ENCODE assay signal across 27 mouse cellular contexts in genomic region chr3:99797791-99798190, GRCm38 (mm10).
"Had no signal": no experiment of that assay in that cellular context is flagged by ENCODE, and none has a peak within 500 bp of the region (broad histone marks: within the 10 kb centered on the region; RNA-seq: fewer than 3 reads in every experiment).

No protein-coding gene starts in this region.

- H3K4me2 ChIP-seq: heart, embryonic 11.5 days; heart, embryonic 13.5 days; heart, embryonic 15.5 days; hindbrain, embryonic 12.5 days; hindbrain, embryonic 14.5 days; intestine, embryonic 15.5 days; limb, embryonic 12.5 days; liver, embryonic 11.5 days; liver, embryonic 13.5 days; liver, embryonic 15.5 days had no signal

- H3K36me3 ChIP-seq: heart, embryonic 13.5 days; heart, embryonic 15.5 days; hindbrain, embryonic 10.5 days; hindbrain, embryonic 12.5 days; intestine, embryonic 15.5 days; limb, embryonic 12.5 days; liver, embryonic 13.5 days; liver, embryonic 15.5 days had no signal

- H3K4me1 ChIP-seq: hindbrain, embryonic 10.5 days; hindbrain, embryonic 12.5 days; intestine, embryonic 15.5 days; limb, embryonic 12.5 days; liver, embryonic 13.5 days; liver, embryonic 15.5 days had no signal

- H3K9ac ChIP-seq: heart, embryonic 13.5 days; heart, embryonic 15.5 days; hindbrain, embryonic 12.5 days; hindbrain, embryonic 14.5 days; intestine, embryonic 15.5 days; limb, embryonic 12.5 days; liver, embryonic 13.5 days; liver, embryonic 15.5 days; liver, postnatal 0 days had no signal

- H3K27me3 ChIP-seq: heart, embryonic 13.5 days; heart, embryonic 15.5 days; hindbrain, embryonic 12.5 days; intestine, embryonic 15.5 days; limb, embryonic 12.5 days; liver, embryonic 13.5 days; liver, embryonic 15.5 days had no signal

- DNase-seq: gastrocnemius, adult 2 months; gastrocnemius, postnatal 10 days; gastrocnemius, postnatal 25 days; heart, postnatal 14 days; heart, postnatal 4 days; liver; liver, embryonic 13.5 days; liver, postnatal 0 days; lung, adult 2 months had no signal

- ATAC-seq: forebrain, embryonic 16.5 days; hindbrain, embryonic 16.5 days; inflammation-experienced regulatory T-cells, adult 6 months; intestine, embryonic 15.5 days; intestine, postnatal 0 days; liver, postnatal 0 days had no signal

- H3K4me3 ChIP-seq: gastrocnemius, adult 2 months; heart, adult 2 months; heart, embryonic 13.5 days; heart, embryonic 15.5 days; hindbrain, embryonic 10.5 days; hindbrain, embryonic 12.5 days; intestine, embryonic 15.5 days; layer of hippocampus, adult 2 months; left cerebral cortex, adult 2 months; limb, embryonic 12.5 days; liver, embryonic 13.5 days; liver, embryonic 15.5 days had no signal

- H3K9me3 ChIP-seq: heart, embryonic 13.5 days; heart, embryonic 15.5 days; hindbrain, embryonic 10.5 days; hindbrain, embryonic 12.5 days; intestine, embryonic 15.5 days; limb, embryonic 12.5 days; liver, embryonic 13.5 days; liver, embryonic 15.5 days had no signal

- H3K27ac ChIP-seq: gastrocnemius, adult 2 months; heart, adult 2 months; heart, embryonic 13.5 days; heart, embryonic 15.5 days; hindbrain, embryonic 10.5 days; hindbrain, embryonic 12.5 days; hindbrain, embryonic 14.5 days; intestine, embryonic 15.5 days; kidney, postnatal 0 days; layer of hippocampus, adult 2 months; left cerebral cortex, adult 2 months; limb, embryonic 12.5 days; liver, embryonic 13.5 days; liver, embryonic 15.5 days had no signal
